Mouse (Mus musculus): Measurements from ENCODE around the gene 1110008L16Rik. TPM values are rescaled to one million over a fixed set of nuclear protein-coding genes. Genes with fewer than 3 reads are reported as not detected.
"Not testable (repeated sequence)": the region's sequence is repeated elsewhere in the genome, so short reads cannot be mapped to it uniquely, and the experiment has no call there.

Gene 1110008L16Rik
- total RNA-seq (2021) = 10 to 100 TPM in 1 of 2 experiments, 1 to 10 TPM in 1; 8.4 to 10.3 TPM
- long read RNA-seq, experiment 1, transcript 1110008L16Rik-201 (7 exons, 3,122 nt) = major isoform, 8 of 9 reads
- long read RNA-seq, experiment 1, partial matches to known transcripts = 1 of 9 reads
- long read RNA-seq, experiment 1, other reads (novel, unspliced or antisense) = 0 of 9 reads
- long read RNA-seq, experiment 2, partial matches to known transcripts = 0 of 3 reads
- long read RNA-seq, experiment 2, other reads (novel, unspliced or antisense) = 1 of 3 reads

DNA sequence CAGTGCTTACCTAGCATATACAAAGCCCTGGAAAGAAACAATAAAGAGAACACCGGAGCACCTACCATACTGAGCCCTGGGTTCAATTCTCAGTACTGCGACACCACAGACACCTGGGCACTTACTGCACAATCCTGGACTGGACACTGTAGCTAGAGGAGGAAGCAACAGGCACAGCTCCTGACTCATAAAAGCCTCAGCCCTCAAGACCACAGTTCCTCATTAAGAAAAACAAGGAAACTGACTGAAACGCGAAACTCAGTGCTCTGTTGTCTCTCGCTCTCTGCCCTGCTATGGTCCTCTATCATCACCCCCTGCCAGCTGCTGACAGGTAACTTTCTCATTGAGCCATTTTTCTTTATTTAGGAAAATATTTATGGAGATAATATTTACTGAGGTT, at the start of gene 1110008L16Rik:
Gene 1110008L16Rik (plus strand): TSS at position 242 of the 400 bp plus-strand sequence.
- H3K4me3 ChIP-seq = no peak within 1 kb of the TSS
- no peak for TF ChIP-seq CTCF (IDR thresholded peaks at IDR 0.05)
- no peak for DNase-seq (ENCODE audit: extremely low spot score in 1 of 2, low spot score in 2 of 2)
- intact Hi-C loops (cut with DNase I) = no loop called here
- no peak within 1 kb of the TSS for H3K27ac ChIP-seq

DNA sequence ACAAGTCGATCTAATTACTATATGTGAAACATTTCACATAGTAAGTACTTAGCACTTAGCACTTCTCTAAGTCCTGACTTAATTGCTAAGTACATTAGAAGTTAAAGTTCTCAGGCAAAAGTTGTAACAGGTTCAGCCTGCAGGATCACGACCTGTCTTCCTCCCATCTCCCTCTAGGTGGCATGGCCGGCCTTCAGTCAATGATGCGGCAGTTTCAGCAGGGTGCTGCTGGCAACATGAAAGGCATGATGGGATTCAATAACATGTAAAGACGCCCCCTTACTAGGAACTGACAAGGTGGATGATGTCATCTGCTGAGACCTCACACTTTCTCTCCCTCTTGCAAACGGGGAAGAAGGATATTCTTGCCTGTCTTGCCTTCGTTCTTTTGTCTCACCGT, 37.4 kb upstream of the 1110008L16Rik start:
- H3K4me3 ChIP-seq; H3K27ac ChIP-seq; DNase-seq (ENCODE audit: extremely low spot score in 1 of 2, low spot score in 2 of 2); intact Hi-C loops (cut with DNase I): not testable (repeated sequence)

DNA sequence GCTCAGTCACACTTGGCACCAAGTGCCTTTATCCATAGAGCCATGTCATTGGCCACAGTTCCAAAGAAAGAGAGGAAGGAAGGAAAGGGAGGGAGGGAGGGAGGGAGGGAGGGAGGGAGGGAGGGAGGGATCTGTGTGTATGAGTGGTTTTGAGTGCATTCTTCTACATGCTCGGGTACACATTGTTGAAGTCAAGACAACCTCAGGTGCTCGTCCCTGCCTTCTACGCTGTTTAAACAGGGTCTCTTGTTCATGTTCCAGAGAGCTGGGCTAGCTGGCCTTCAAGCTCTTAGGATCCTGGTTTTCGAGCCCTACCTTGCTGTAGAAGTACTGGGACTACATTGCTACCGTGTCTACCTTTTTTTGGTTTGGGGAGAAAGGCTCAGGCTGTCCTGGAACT, 36.0 kb upstream of the 1110008L16Rik start:
- H3K4me3 ChIP-seq; H3K27ac ChIP-seq; DNase-seq (ENCODE audit: extremely low spot score in 1 of 2, low spot score in 2 of 2); intact Hi-C loops (cut with DNase I): not testable (repeated sequence)

DNA sequence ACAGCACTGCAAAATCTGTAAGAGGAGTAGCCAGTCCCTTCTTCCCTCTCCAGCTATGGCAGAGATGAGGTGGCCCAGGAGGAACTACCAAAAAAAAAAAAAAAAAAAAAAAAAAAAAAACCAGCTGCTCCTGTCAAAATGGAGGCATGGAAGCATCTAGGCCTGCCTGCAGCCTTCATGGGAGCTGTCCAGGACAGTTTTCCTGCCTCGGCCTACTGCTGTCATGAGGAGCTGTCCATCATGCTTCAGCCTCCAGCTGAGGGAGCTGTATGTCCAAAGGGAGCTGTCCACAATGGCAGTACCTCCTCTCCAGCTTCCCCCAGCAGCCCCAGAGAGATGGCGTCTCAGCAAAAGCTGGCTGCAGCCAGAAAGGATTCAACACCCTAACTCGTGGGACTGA, 27.1 kb upstream of the 1110008L16Rik start:
- no peak for DNase-seq (ENCODE audit: extremely low spot score in 1 of 2, low spot score in 2 of 2)
- intact Hi-C loops (cut with DNase I) = no loop called here
- TF ChIP-seq CTCF (IDR thresholded peaks at IDR 0.05) = no peak
- Histone ChIP-seq H3K4me3 (no peak overlapping the region), H3K27ac (no peak overlapping the region)

DNA sequence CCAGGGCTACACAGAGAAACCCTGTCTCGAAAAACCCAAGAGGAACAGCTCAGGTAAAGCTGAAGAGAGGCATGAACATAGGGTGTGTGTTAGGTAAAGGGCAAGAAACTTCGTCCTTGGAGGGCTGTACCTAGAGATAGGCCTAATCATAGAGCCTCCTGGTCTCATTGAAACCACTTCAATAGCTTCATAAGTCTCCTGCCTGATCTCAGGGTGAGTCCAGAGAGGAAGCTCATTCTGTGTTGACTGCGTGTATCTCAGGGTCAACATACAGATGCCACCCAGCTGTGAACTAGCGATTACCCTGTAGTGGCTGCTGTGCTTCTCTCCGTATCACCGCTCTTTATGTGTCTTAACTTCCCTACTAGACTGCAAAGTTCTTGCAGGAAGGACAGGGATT, 21.8 kb upstream of the 1110008L16Rik start:
- DNase-seq (ENCODE audit: extremely low spot score in 1 of 2, low spot score in 2 of 2); H3K27ac ChIP-seq; intact Hi-C loops (cut with DNase I); H3K4me3 ChIP-seq: not testable (repeated sequence)

DNA sequence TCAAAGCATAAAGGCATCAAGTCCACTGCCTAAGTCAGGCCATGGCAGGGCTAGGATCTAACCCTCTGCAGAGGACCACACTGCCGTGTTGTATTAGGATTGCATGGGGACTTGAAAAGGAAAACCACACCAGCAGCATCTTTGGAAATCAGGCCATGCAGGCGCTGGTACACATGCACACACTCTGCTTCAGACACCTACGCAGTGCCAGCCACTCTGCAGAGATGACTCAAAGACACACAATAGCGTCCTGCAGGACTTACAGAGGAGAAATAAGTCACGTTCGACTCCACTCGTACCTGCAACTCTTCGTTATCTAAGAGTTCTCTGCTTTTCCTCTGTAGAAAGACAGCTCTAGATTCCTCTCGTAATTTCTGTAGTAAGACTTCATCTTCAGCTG, 1.3 kb upstream of the 1110008L16Rik start:
- peak in 1 of 2 experiments; percentile 28 for DNase-seq (ENCODE audit: extremely low spot score in 1 of 2, low spot score in 2 of 2)
- Histone ChIP-seq H3K4me3 (no peak overlapping the region), H3K27ac (no peak overlapping the region)
- no peak for TF ChIP-seq CTCF (IDR thresholded peaks at IDR 0.05)
- intact Hi-C loops (cut with DNase I) = no loop called here

DNA sequence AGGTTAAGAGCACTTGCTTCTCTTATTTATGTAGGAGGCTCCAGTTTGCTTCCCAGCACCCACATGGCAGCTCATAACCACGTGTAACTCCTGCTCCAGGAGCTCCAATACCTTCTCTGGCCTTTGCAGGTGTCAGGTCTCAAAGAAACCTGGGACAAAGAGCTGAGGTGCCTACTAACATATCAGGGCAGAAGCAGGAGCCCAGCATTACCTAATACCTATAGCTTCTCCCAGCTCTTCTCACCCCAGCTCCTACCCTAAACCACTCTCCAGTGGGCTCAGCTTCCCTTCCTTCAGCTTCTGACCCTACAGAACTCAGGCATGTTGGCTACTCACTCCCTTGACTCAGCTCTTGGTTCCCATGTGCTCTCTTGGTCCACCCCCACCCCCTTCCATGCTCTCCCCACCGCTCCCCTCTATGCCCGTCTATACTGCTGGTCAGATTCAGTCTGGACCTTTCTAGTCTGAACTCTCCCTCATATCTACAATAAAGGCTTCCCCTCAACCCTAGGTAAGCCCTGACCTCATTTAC, 1.5 kb downstream of the 1110008L16Rik start:
- no peak for TF ChIP-seq CTCF (IDR thresholded peaks at IDR 0.05)
- DNase-seq (ENCODE audit: extremely low spot score in 1 of 2, low spot score in 2 of 2) = no peak
- Histone ChIP-seq H3K4me3 (no peak overlapping the region), H3K27ac (no peak overlapping the region)
- intact Hi-C loops (cut with DNase I) = loop anchor here (10.0 kb wide), 1 partner anchor 424 kb away; no protein-coding TSS in a partner anchor

DNA sequence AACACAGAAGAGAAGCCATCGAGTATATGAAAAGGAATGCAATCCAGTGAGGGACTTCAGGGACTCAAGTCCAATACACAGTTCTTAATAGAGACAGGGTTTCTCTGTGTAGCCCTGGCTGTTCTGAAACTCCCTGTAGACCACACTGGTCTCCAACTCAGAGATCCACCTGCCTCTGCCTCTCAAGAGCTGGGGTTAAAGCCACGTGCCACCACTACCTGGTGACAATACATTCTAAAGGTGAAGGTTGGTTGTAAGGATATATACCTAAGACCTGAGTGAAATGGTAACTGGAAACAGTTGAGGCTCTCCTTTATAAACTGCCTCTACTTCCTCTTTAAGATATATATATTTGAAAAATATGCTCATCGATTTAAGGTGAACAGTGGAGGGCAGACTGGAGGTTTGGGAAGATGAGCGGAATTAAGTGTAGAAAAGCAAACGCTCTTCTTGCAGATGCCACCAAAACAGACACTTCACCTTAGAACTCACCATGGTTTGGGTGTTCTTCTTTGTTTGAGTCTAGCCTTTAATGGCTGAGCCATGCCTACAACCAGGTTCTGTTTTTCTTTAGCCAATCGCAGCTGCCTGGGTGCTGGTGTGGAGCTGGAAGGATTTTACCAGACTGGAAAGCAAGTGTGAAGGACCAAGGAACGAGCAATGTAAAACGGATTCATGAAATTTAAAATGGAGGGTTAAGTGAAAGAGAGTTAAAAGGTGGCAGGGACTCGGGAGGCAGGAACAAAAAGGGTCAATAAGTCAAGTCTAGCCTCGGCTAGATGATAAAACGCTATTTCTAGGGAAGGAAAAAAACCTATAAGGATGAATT, 2.3 kb downstream of the 1110008L16Rik start:
- no peak for DNase-seq (ENCODE audit: extremely low spot score in 1 of 2, low spot score in 2 of 2)
- TF ChIP-seq CTCF (IDR thresholded peaks at IDR 0.05) = no peak
- Histone ChIP-seq H3K4me3 (peak overlapping the region; percentile 80), H3K27ac (peak overlapping the region; percentile 98)
- intact Hi-C loops (cut with DNase I) = loop anchor here (10.0 kb wide), 1 partner anchor 423 kb away; no protein-coding TSS in a partner anchor

DNA sequence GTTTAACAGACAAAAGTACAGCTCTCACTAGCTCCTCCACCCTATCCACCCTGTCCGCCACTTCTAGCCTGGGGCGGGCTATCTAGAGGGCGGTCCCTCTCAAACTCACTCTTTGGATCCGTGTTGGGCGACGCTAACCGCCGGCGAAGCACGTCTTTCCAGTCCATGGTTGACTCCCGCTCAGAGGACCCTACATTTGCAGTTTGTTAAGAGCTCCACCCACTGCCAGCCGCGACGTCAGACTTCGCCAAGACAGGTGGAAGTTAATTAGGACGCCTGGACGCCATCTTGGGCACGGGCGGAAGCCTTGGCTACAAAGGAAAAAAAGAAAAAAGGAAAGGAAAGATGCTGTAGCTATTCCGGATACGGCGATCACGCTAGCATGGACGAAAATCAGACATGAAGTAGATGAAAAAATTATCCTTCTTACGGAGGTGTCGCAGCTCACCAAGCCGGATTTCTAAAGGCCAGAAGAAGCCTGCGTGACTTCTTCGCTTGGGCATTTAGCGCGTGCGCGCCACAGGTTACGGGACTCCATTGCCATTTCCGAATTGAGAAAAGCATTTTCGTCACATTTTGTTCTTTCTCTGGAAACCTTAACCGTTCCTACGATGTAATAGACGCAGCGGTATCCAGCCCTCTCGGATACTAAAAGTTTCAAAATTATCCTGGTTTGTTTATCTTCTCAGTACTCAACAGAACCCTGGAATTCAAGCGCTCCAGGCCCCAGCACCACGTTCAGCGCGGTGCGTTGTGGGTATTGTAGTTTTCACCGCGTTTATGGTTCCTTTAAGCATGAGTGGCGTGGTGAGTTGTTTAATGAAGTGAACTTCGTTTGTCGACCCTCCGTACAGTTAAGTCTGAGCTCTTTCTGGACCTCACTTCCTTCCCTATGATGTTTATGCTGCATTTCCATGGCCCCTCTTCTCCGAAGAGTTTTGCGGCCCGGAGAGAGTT, 3.4 kb downstream of the 1110008L16Rik start, which contains the start of gene Ppp2r3c:
Gene Ppp2r3c (minus strand): TSS at position 514 of the 957 bp plus-strand sequence.
- H3K27ac ChIP-seq = peak within 1 kb of the TSS; percentile 98
- no peak for TF ChIP-seq CTCF (IDR thresholded peaks at IDR 0.05)
- intact Hi-C loops (cut with DNase I) = loop anchor here (10.0 kb wide), 1 partner anchor 422 kb away; no protein-coding TSS in a partner anchor
- peak; percentile 84 to 88 for DNase-seq (ENCODE audit: extremely low spot score in 1 of 2, low spot score in 2 of 2)
- peak within 1 kb of the TSS; percentile 80 for H3K4me3 ChIP-seq

DNA sequence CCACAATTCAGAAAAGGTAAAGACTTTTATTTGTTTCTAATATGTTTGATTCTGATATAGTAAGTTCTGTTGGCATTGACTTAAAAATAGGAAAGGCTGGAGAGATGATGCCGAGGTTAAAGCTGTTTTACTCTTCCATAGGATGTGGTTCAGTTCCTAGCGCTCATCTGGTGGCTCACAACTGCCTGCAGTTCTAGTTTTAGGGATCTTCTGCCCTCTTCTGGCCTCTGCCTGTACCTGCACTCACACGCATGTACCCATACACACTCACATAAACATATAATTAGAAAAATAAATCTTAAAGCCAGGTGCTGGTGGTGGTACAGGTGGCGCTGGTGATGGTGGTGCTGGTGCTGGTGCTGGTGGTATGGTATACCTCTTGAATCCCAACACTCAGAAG, 7.0 kb downstream of the 1110008L16Rik start:
- intact Hi-C loops (cut with DNase I) = loop anchor here (10.0 kb wide), 1 partner anchor 418 kb away; no protein-coding TSS in a partner anchor
- H3K27ac ChIP-seq = no peak overlapping the region
- DNase-seq (ENCODE audit: extremely low spot score in 1 of 2, low spot score in 2 of 2) = no peak
- H3K4me3 ChIP-seq = no peak overlapping the region
- no peak; the same call in 1 of the 2 replicates for TF ChIP-seq CTCF (IDR thresholded peaks at IDR 0.05)

DNA sequence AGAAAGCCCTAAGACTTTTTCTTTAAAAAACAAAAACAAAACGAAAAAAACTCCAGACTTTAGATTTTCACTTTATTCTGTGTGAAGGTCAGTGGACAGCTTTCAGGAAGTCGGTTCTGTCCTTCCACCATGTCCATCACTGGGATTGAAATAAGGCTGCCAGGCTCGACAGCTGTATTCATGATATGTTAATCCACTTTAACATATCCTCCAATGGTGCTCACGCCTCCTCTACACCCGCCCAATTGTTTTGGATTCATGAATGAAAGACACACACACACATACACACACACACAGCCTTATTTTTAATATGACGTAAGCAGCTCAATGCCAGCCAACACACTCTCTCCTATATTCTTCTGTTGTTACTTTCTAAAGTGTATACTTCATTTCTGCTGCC, 8.2 kb downstream of the 1110008L16Rik start:
- intact Hi-C loops (cut with DNase I) = loop anchor here (10.0 kb wide), 1 partner anchor 417 kb away; no protein-coding TSS in a partner anchor

More for the DNA sequence above, 8.2 kb downstream of the 1110008L16Rik start:
- DNase-seq (ENCODE audit: extremely low spot score in 1 of 2, low spot score in 2 of 2) = no peak
- H3K4me3 ChIP-seq = no peak overlapping the region
- H3K27ac ChIP-seq = no peak overlapping the region
- TF ChIP-seq CTCF (IDR thresholded peaks at IDR 0.05) = no peak

Data from left cerebral cortex, adult 2 months (tissue).